Mouse (Mus musculus) left cerebral cortex, postnatal 4 days (tissue): ENCODE results near the gene Adamts2. TPM values are rescaled to one million over a fixed set of nuclear protein-coding genes. Genes with fewer than 3 reads are reported as not detected.

Source experiments
- DNase-seq: peaks from one replicate; pipeline ENCODE4 v3.0.0-alpha.2; 2022
- intact Hi-C: fragments of 180-260 bp; cut with DNase I; formaldehyde crosslinking; loops from one replicate; pipeline ENCODE4 v1.15.1; 2025
- total RNA-seq, 2 experiments: library from RNA; stranded (reverse); gene quantifications; 2 replicates each; pipeline ENCODE4 v1.2.3; 2021

Adamts2 gene
- total RNA-seq, 2 experiments from 2014 or later = 9.6 to 10.2 TPM

DNA sequence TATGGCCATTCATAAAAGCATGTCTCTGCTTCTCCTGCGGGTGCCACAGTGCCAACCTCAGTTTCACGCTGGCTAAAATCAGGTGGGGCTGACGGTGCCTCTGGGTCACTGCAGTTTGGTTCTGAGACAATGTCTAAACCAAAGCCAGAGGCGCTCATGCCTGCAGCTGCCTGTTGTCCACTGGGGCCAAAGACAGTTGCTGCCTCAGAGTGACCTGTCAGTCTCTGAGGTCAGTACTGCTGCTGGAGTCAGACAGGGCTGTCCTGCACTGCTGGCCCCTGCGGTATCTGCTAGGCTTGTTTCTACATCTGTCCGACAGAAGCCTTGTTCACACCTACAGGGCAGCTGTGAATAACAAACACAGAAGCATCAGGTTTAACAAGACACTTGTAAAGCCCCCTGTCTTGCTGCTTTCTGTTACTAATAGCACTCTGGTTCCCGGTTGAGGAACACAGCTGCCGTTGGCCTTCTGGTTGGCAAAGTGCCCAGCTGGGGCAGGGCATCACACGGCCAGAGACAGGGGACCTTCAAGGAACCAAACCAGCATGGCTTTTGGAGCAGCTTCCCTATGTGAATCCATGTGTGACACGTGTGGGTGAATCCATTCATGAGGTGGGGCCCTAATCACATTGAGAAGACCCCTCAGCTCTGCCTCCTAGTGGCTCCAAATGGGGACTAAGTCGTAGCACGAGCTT, 119.1 kb downstream of the Adamts2 start:
- peak; percentile 72 for DNase-seq
- intact Hi-C loops = no loop called here

DNA sequence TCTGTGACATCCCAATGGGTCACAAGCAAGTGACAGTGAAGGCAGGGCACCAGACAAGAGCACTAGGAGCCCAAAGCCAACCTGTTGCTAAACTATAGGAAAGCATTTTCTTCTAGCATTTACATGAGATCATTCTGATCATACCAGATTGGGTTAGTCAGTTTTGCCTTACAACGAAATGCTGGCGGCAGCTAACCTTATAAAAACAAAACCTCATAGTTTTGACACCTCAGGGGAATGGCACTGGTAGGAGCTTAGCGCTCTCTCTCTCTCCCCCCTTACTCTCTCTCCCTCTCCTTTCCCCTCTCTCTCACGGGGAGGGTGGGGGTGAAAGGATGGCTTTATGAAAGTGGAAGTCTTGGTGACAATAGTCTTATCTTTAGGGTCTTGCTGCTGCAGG, 123.7 kb downstream of the Adamts2 start:
- DNase-seq = no peak
- intact Hi-C loops = no loop called here

GRCm38 (mm10) chr11:50726035-50726434, 124.2 kb downstream of the Adamts2 start:
- DNase-seq = no peak
- intact Hi-C loops = no loop called here

DNA sequence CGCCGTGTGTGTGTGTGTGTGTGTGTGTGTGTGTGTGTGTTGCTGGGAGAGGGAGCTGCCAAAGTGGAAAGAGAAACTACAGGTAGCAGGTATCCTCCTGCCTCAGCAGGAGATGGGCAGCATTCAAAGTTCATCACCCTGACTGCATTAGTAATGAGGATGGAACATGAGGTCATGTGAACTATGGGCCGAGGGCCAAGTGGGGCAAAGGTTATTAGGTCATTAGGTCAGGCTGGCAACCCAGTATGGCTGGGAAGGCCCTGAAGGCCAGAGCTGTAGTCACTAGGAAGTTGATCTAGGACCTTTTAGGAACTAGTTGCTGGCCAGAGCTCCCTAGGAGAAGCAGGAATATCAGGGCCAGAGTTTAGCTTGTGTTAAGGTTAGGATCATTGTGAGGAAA, 131.3 kb downstream of the Adamts2 start:
- no peak for DNase-seq
- intact Hi-C loops = no loop called here

GRCm38 (mm10) chr11:50734129-50734528, 132.2 kb downstream of the Adamts2 start:
- peak; percentile 36 for DNase-seq
- intact Hi-C loops = no loop called here

DNA sequence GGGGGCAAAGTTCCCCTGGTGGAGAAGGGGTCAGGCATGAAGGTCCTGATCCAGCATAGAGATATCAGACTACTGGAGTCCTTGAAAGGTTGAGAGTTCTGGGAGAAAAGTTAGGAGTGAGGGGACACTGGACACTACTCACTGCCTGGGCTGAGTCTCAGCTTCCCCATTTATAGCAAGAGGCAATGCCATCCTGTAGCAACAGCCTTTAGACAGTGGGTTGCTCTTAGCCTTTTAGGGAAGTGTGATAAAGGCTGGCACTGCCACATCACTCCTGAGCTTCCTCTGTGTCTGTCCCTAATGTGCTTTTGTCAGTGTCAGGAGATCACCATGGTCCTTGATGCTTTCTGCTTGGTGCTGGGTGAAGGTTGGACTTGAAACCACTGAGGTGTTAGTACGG, 134.7 kb downstream of the Adamts2 start:
- DNase-seq = no peak
- intact Hi-C loops = no loop called here

DNA sequence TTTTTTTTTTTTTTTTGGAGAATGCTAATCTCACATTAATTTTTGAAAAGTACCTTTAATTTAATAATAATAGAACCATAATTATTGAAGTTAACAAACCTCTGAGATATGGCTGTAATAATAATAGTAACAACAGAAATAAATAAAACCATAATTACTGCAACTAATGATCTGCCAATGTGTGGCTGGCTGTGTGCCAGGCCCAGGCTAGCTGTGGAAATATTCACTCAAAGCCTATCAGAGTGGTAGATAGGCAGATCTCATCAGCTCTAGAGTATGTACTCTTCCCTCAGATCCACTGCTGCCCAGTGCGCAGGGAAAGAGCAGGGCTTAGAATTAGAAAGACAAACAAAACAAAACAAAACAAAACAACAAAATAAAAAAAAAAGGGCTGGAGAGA, 136.6 kb downstream of the Adamts2 start:
- DNase-seq = no peak
- intact Hi-C loops = no loop called here

DNA sequence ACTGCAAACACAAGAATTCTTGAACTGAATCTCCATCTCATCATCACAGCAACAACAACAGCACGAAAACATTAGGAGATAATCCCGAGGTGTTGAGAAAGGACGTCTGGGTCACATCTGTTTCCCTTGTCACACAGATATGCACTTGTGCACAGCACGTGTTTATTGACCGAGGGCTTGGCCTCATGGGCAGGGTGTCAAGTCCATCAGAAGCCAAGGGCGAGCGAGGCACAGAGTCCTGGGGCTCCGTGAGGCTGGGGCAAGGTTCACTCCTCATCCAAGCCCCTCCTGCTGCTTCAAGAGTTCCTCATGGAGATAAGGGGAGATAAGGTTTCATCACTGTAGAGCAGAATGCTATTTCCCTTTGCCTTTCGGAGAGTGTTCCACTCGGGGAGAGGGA, 137.6 kb downstream of the Adamts2 start:
- DNase-seq = no peak
- intact Hi-C loops = no loop called here

DNA sequence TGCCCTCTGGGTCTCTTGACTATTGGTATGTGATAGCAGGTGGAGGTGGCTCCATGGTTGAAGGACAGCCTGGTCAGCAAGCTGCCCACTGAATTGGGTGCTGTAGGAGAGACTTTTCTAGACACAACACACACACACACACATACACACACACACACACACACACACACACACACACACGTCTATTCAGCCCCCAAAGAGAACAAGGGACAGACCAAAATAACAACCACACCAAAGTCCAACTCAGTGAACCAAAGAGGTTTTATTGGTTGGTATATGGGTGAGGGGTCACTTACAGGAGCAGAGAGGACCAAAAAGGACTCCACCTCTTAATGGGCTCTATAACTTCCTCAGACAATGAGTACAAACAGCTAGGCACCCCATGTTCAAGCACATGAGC, 140.3 kb downstream of the Adamts2 start:
- DNase-seq = no peak
- intact Hi-C loops = no loop called here

- intact Hi-C loops = no loop called here
These were observed 143.1 kb downstream of the Adamts2 start for GRCm38 (mm10) chr11:50744971-50745370.

GRCm38 (mm10) chr11:50746508-50746907, 144.6 kb downstream of the Adamts2 start:
- DNase-seq = no peak
- intact Hi-C loops = no loop called here

More at GRCm38 (mm10) chr11:50744971-50745370, 143.1 kb downstream of the Adamts2 start:
- DNase-seq = peak; percentile 21

DNA sequence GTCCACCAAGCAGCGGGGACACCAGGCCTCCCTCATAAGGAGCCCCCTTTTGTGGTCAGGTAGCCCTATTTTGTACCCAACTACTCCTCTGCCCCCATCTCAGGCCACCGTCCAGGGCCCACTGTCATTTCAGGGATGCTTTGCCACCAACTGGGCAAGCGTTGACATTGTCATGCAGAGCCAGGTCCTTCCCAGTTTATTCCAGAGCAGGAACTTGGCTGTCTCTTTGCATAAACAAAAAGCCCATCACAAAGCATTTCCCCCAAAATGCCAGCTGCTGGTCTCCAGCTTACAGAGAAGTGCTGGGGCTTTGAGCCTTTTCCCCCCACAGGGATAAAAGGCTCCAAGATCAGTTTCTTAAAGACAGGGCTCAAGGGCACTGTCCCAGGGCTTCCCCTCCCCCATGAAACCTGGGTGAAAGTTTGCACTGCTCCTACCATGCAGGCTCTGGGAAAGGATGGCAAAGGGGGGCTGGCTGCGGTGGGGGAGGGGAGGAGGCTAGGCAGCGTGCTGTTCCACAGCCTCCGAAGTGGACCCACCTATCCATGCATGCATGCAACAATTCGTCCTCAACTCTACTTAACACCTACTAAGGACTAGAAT, 149.2 kb downstream of the Adamts2 start:
- DNase-seq = no peak
- intact Hi-C loops = no loop called here

- no peak for DNase-seq
- intact Hi-C loops = no loop called here
These were observed 155.9 kb downstream of the Adamts2 start for GRCm38 (mm10) chr11:50757741-50758140.

DNA sequence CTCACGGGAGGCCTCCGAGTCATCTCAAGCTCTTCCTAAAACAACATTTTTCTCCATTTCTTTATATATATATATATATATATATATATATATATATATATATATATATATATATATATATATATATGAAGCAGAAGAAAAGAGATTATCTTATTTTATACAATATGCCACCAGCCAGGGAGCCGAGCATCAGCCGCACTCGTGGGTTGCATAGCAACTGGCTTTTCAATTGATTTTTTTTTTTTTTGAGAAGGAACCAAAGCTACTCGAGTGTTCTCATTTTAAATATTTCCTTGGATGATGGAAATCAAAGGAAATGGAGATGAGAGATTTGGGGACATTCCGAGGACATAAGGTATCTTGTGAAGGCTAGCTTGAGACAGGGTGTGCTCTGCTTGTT, 164.6 kb downstream of the Adamts2 start:
- DNase-seq = no peak
- intact Hi-C loops = loop anchor here (5.0 kb wide), 3 partner anchors 164 to 324 kb away; partner anchors contain the start of gene Adamts2

- intact Hi-C loops = loop anchor here (5.0 kb wide), 3 partner anchors 165 to 325 kb away; partner anchors contain the start of gene Adamts2
These were observed 165.2 kb downstream of the Adamts2 start for GRCm38 (mm10) chr11:50767039-50767438.

GRCm38 (mm10) chr11:50768995-50769749, 167.3 kb downstream of the Adamts2 start:
- intact Hi-C loops = loop anchor here (5.0 kb wide), 3 partner anchors 167 to 327 kb away; partner anchors contain the start of gene Adamts2
- DNase-seq = peak; percentile 92

More at GRCm38 (mm10) chr11:50767039-50767438, 165.2 kb downstream of the Adamts2 start:
- DNase-seq = peak; percentile 59

GRCm38 (mm10) chr11:50771006-50771405, 169.1 kb downstream of the Adamts2 start:
- intact Hi-C loops = no loop called here
- DNase-seq = no peak

DNA sequence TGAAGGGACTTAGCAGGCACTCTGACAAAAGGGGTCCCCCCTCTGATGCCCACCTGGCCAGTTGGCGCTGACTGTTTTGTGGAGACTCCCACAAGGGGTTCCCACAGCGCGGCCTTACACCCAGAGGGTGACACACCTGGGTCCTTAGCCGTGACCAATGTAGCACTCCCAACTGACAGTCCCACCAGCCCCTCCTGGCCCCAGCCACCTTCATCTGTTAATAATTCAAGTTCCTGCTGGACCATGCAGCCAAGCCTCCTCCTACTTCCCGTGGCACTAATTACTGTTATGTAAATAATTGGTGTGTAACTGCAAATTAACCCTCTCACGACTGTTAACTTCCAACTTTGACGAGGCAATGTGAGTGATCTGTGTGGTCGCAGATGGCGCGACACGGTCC, 195.8 kb downstream of the Adamts2 start:
- DNase-seq = peak; percentile 10
- intact Hi-C loops = no loop called here

GRCm38 (mm10) chr11:50798836-50799235, 197.0 kb downstream of the Adamts2 start:
- intact Hi-C loops = no loop called here
- no peak for DNase-seq

DNA sequence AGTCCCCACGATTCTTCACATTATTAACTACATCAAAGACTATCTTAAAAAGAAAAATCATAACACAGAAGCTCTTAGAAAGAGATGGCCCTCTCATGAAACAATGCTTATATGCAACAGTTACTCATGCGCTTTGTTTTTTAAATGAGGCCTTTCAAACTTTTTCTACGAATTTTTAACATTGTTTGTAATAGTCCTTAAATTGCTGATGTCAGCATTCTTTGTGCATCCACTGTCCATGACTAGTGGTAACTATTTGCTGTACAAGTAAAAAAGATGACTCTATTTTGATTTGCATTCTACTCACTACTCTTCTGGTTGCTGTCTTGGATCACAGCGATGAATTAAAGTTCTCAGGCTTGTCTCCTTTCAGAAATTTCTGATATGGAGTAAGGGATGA, 212.3 kb downstream of the Adamts2 start:
- intact Hi-C loops = no loop called here
- no peak for DNase-seq

GRCm38 (mm10) chr11:50826214-50826613, 224.3 kb downstream of the Adamts2 start:
- intact Hi-C loops = no loop called here
- DNase-seq = no peak
